Mouse (Mus musculus): ENCODE data around the gene Serpina3c.

Serpina3c gene

DNA sequence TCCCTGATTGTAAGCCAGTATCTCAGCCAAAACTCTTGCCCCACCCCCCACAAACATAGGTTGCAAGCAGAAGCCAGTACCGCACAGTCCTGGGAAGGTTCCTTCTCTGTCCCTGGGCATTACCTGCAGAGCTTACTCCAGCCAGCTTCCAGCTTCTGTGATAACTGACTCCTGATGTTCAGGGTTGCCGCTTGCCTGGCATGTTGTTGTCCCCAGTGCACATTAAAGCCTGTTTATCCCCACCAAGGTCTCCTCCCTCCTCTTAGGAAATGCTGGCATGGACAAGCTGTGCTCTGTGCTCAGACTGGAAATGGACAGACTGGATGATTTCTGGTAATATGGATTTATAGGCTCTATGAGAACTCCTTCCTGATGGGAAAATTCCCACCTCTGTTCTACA lies at the start of gene Serpina3c:
Gene Serpina3c, minus strand, starts transcription at position 215 of the 400 bp plus-strand sequence.
- DNase-seq (ENCODE audit: low spot score in 2 of 2): no peak

DNA sequence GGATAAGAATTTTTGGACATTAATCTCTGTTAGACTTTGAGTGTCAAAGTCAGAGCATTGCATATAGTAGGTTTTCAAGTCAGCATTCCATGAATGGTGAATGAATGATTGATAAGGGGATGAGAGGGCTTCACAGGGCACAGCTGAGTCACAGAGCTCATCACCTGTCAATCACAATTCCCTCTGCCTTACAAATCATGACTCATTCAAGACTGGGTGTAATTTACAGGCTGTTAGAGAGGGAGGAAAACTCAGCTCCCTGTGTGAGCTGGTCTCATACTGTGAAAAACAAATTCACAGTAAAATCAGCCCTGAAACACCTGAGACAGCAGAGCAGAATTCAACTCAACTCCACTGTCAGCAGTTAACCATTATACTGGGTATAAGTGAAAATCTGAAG lies 37.2 kb upstream of the Serpina3c start:
- peak in 1 of 2 experiments; percentile 5 for DNase-seq (ENCODE audit: low spot score in 2 of 2)

DNA sequence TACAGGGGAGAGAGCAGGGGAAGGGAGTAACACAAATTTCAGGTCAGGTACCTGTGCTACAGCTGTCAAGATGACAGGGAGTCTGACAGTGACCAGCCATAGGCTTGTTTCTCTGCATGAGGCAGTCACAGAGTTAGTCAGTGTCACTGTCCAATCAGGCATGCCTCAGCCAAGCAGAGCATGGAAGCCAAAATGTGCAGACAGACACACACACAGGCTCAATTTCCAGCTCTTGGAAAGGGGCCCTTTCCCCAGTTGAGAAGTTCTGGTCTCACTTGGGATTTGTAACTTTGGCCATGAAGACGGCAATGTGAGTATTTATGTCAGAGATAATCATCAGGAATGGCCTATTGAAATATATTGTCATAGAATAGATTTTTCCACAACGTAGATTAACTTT lies 35.6 kb upstream of the Serpina3c start:
- peak in 1 of 2 experiments; percentile 28 for DNase-seq (ENCODE audit: low spot score in 2 of 2)

DNA sequence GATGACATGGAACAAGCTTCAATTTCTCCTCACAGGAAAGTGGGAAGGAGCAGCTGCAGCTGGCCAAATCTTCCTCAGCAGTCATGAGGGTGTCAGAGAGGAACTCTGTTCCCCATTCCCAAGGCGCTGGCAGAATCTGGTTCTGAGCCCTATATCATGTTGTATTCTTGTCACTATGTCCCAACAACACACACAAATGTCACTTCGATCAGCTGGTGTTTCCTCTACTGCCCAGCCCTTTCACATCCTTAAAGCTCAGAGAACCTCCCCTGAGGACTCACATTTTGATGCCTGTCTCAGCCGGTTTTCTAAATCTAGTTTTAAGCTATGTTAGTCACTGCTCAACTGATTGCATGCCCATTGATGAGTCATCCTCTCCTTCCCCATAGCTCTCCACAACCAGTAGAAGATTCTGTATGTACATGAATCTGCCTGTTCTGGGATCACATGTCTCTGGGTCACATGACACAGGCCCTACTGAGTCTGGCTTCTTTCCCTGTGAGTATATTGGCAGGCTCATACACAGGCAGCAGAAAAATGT lies 32.4 kb upstream of the Serpina3c start:
- peak; percentile 14 to 20 for DNase-seq (ENCODE audit: low spot score in 2 of 2)

GRCm38 (mm10) chr12:104185046-104185445 lies 31.4 kb upstream of the Serpina3c start:
- DNase-seq (ENCODE audit: low spot score in 2 of 2): no peak

- DNase-seq (ENCODE audit: low spot score in 2 of 2): no peak
Observed at GRCm38 (mm10) chr12:104178987-104179386, 25.3 kb upstream of the Serpina3c start.

- peak in 1 of 2 experiments; percentile 15 for DNase-seq (ENCODE audit: low spot score in 2 of 2)
Observed at GRCm38 (mm10) chr12:104178577-104178976, 24.9 kb upstream of the Serpina3c start.

DNA sequence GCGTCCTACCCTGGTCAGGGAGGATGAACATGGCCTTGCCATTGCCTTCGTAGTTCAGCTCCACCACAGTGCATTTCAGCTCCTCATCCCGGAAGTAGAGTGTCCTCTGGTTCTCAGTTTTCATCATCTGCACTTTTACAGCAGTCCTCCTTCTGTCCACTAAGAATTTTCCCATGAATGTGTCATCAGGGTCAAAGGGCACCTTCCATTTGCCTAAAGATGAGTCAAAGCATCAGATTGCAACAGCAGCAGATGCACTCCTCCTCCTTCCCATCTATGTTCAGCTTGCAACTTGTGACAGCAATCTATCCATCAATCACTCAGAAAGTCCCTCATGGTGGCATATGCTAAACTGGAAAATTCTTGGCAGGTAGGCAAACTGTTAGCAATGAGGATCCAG lies 22.0 kb upstream of the Serpina3c start:
- DNase-seq (ENCODE audit: low spot score in 2 of 2): peak in 1 of 2 experiments; percentile 12

DNA sequence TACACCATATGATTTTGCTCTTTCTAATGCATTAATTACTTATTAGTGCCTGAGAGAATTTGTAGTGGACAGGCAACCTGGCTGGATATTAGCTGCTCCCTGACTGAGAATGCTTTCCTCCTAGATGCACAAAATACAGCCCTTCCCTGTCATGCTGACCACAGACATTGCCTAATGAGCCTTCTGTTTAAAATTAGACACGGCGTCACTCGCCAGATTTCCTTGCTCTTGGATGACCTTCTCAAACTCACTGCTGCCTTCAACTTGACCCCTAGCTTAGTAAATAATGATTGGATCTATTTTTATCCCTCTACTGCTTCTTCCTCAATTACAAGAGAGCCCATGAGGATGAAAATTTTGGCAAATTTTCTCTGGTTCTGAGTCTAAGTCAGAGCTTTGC lies 21.1 kb upstream of the Serpina3c start:
- DNase-seq (ENCODE audit: low spot score in 2 of 2): peak in 1 of 2 experiments; percentile 11

- DNase-seq (ENCODE audit: low spot score in 2 of 2): no peak
Observed at GRCm38 (mm10) chr12:104153041-104153645, 527 bp downstream of the Serpina3c start.

DNA sequence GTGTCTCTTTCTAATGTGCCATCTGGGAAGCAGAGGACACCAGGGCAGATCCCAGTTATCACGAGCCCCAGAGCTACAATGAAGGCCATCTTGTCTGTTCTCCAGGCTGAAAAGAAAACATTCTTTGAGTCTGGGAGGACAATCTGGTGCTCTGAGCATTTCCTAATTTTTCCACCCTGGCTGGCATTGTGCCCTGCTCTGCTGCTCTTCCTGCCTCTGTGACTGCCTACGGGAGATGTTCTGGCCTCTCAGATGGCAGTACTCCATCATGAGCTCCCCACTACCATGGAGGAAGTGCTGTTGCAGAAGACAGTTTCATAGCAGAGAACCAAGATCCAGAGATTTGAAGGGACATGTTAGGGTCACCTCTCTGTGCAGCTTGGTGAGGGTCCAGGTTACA lies 1.7 kb downstream of the Serpina3c start:
- no peak for DNase-seq (ENCODE audit: low spot score in 2 of 2)

DNA sequence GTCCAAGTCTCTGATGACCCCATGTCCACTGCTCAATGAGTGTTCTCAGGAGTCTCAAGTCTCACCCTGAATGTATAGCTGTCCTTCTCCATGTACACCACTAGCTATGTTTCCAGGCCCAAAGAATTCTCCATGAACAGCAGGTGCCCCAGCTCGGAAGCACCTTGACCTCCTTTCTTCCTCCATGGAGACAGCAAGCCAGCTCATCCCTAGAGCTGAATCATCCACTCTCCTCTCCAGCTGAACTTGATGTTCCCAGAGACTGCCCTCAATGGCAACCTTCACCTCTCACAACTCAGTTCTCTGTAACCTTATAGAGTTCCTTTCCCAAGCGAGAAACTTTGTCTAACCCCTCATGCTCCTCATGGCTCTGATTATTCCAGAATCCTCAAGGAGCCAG lies 8.1 kb downstream of the Serpina3c start:
- no peak for DNase-seq (ENCODE audit: low spot score in 2 of 2)

- DNase-seq (ENCODE audit: low spot score in 2 of 2): peak in 1 of 2 experiments; percentile 2
Observed at GRCm38 (mm10) chr12:104143286-104143685, 10.4 kb downstream of the Serpina3c start.

GRCm38 (mm10) chr12:104142427-104142826 lies 11.2 kb downstream of the Serpina3c start:
- peak in 1 of 2 experiments; percentile 16 for DNase-seq (ENCODE audit: low spot score in 2 of 2)

GRCm38 (mm10) chr12:104141506-104141905 lies 12.2 kb downstream of the Serpina3c start:
- peak in 1 of 2 experiments; percentile 14 for DNase-seq (ENCODE audit: low spot score in 2 of 2)

DNA sequence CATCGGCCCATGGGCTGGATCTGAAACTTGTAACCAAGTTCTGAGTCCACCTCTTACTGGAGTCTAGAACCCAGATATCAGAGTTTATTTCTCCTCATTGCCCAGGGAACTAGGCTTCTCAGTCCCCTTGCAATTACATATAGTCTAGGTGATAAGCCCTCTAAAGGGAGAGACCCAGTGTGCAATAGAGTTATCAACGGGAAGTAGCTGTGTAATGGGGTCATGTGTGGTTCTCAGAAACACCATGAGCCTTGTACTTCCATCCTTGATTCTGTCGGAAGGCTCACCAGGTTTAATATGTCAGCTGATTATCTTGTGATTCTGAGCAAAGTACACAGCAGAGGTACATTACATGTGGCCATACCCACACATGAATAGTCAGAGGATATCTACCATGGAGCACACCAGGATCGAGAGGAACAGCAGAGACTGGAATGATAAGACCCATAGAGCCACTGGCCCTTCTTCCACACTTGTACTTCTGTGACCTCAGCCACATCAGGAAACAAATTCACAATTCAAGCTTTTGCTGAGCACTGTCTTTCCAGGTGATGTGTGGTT lies 13.0 kb downstream of the Serpina3c start:
- DNase-seq (ENCODE audit: low spot score in 2 of 2): no peak

- peak in 1 of 2 experiments; percentile 42 for DNase-seq (ENCODE audit: low spot score in 2 of 2)
Observed at GRCm38 (mm10) chr12:104138216-104138615, 15.5 kb downstream of the Serpina3c start.

- no peak for DNase-seq (ENCODE audit: low spot score in 2 of 2)
Observed at GRCm38 (mm10) chr12:104131041-104131440, 22.6 kb downstream of the Serpina3c start.

- DNase-seq (ENCODE audit: low spot score in 2 of 2): no peak
Observed at GRCm38 (mm10) chr12:104127696-104128095, 26.0 kb downstream of the Serpina3c start, which contains the start of gene Serpina3b. TSS of gene Serpina3b (plus strand) at chr12:104127996.

- DNase-seq (ENCODE audit: low spot score in 2 of 2): no peak
Observed at GRCm38 (mm10) chr12:104125021-104125560, 28.6 kb downstream of the Serpina3c start.

GRCm38 (mm10) chr12:104123996-104124395 lies 29.7 kb downstream of the Serpina3c start:
- DNase-seq (ENCODE audit: low spot score in 2 of 2): no peak

DNA sequence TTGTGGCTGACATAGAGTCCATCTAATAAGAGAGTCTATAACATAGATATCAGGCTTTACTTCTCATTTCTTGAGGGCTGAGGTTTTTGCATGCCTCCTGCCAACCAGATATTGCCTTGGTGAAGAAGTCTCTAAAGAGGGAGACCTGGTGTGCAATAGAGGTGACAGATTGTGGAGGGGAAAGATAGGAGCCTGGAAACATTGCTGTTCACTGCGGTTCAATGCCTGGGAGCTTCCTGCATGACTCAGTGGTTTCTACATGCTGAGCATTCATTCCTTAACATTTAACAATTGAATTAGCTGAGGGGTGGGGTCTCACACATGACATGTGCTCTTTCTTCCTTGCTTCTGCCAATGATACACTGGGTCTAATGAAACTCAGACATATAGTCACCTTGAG lies 30.6 kb downstream of the Serpina3c start:
- DNase-seq (ENCODE audit: low spot score in 2 of 2): no peak

All from urinary bladder, postnatal 4 days (tissue).